Mouse (Mus musculus): ENCODE measurements at regions not wholly inside any gene's neighbourhood (a gene's known extent, or its start where the extent isn't known, plus 50 kb on each side); places are given as distances from the start of the nearest gene placed in this dataset.
A peak's percentile ranks its signal among the peaks of the same experiment; 100 is the strongest.

GRCm38 (mm10) chr13:59910179-59911071 is 87.5 kb upstream of the Tut7 start:
- no peak for DNase-seq

- DNase-seq: no peak
These were observed 86.5 kb upstream of the Tut7 start for GRCm38 (mm10) chr13:59909400-59909799.

GRCm38 (mm10) chr13:59908786-59909185 is 85.8 kb upstream of the Tut7 start:
- no peak for DNase-seq

GRCm38 (mm10) chr13:59905488-59905887 is 82.5 kb upstream of the Tut7 start:
- DNase-seq: no peak

DNA sequence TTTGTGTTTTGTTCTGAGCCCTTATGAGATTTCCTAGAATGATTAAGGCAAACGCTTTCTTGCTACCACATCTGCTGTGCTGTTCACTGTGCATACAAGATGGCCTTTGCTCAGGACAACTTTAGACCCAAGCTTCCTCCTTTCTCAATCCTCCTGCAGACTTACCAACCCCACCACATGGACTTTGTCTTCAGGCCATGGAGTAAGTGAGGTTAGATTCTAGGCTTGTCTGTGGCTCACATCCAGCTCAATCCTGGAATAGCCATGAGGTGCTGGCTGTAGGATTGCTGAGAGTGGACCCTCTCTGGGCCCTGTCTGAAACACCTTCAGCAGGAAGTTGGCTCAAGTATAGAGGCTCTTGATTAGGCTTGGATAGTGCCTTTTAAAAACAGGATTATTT is 81.5 kb upstream of the Tut7 start:
- DNase-seq: no peak

- DNase-seq: no peak
These were observed 76.6 kb upstream of the Tut7 start for GRCm38 (mm10) chr13:59899521-59899920.

DNA sequence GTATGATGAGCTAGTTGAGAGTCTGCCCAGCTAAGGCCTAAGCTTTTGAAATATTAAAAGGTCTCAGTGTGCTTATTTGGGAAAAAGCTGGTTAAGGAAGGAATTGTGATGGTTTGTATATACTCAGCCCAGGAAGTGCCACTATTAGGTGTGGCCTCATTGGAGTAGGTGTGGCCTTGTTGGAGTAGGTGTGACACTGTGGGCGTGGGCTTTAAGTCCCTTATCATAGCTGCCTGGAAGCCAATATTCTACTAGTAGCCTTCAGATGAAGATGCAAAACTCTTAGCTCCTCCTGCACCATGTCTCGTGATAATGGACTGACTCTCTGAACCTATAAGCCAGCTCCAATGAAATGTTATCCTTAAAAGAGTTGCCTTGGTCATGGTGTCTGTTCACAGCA is 72.8 kb upstream of the Tut7 start:
- no peak for DNase-seq

DNA sequence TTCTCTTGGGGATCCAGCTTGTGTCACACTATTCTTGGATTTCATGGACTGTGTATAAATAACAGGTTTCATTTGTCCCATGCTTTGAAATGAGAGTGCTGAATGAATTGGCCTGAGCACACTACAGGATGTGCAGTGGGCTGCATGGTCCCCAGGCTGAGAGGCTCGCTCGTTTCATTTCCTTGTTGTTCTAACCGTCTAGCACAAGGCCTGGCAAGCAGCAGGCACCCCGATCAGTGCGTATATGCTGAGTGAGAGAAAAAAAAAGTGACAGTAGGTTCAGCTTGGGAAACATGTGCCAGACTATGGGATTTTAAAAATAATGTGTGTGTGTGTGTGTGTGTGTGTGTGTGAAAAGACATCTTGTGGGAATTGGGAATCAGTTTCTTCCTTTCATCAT is 71.1 kb upstream of the Tut7 start:
- DNase-seq: no peak

GRCm38 (mm10) chr13:59892961-59893360 is 70.0 kb upstream of the Tut7 start:
- no peak for DNase-seq

- no peak for DNase-seq
These were observed 69.4 kb upstream of the Tut7 start for GRCm38 (mm10) chr13:59892340-59892739.

GRCm38 (mm10) chr13:59891737-59892136 is 68.8 kb upstream of the Tut7 start:
- DNase-seq: no peak

DNA sequence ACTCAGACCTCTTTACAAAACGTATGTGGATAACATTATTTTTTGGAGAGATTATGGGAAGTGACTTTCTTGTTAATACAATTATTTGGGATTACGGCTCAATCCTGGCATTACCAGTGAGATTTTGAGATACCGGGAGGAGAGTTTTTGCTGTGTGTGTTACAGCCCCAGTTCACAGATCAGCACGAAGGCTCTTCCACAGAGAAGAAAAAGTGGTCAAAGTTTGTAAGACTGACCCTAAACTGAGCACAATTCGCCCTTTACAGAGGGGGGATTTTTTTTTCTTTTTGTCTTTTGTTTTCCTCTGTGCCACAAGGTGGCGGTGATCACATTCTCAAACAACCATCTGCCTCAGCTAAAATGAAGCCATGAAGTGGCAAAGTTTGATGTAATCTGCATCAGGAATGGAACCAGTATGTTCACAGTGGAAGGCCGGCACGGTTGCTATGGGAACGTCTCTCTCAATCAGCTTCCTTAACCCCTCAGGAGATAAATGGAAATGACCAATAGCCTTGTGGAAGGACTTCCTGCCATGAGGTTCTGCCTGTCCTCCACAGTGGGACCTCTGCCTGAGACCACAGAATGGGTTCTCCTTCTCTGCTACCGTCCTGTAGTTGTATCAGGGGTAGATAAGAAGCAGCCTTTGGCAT is 66.6 kb upstream of the Tut7 start:
- DNase-seq: peak; percentile 54 to 60

- no peak for DNase-seq
These were observed 65.4 kb upstream of the Tut7 start for GRCm38 (mm10) chr13:59888038-59889016.

DNA sequence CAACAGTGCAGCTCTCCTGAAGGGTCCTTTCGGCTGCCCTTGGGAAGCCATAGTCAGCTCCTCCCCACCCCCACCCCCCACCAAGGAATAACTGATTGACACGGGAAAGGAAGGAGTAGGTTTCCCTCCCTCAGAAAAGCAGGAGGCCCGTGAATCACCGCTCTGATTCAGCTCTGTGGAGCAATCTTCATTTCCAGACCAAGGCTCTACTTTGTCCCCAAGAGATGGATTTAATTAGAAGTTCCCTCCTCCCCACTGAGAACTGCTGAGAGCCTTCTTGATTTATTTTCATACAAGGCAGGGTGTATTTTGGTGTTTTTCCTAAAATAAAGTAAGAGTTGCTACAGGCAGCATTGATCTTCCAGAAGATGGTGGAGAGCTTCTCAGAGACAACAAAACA is 64.4 kb upstream of the Tut7 start:
- no peak for DNase-seq

- no peak for DNase-seq
These were observed 63.6 kb upstream of the Tut7 start for GRCm38 (mm10) chr13:59886572-59886971.

DNA sequence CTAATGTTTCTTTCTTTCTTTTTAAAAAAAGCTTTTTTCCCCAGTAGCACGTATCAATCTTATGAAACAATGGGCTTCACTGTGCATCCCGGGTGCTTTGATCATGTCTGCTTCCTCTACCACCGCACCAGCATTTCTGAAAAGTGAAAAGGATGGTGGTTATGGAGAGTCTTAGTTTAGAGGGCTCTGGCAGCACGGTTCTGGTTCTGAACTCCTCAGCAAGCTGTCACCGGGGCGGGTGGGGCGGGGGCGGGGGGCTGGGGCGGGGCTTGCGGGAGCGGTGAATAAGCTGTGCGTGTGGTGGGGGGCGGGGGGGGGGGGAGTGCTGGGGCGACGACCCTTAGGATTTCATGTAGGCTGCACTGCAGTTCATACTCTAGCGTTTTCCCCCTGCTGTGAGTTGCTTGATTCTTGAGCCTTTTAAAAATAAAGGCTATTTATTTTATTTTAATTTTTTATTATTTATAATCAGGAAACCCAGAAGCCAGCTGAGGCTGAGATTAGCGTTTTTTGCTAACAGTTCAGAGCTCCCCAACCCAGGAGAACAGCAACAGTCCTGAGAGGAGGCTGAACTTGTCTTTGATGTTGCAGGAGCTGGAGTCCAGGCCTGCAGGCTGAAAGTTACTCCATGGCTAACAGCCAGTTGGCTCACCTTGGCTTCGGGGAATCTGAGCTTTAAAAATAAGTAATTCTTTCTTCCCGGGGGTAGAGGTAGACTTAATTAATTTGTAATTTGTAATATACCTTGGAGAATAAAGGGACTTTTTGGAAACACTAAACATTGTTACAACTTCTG is 59.2 kb upstream of the Tut7 start:
- DNase-seq: no peak

DNA sequence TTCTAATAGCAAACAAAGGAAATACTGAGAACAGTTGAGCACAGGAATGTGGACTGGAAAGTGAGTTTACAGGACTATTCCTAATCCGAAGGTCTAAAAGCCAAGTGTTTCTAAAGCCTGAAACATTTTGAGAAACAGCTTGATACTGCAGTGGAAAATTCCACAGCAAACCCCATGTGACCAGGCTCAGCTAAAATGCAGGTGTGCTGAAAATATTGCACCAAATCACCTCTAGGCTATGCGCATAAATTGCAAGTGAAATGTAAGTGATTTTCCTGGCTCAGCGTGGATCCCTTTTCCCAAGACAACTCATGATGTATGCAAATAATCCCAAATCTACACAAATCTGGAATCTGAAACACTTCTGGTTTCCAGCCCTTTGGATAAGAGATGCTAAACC is 57.1 kb upstream of the Tut7 start:
- no peak for DNase-seq

DNA sequence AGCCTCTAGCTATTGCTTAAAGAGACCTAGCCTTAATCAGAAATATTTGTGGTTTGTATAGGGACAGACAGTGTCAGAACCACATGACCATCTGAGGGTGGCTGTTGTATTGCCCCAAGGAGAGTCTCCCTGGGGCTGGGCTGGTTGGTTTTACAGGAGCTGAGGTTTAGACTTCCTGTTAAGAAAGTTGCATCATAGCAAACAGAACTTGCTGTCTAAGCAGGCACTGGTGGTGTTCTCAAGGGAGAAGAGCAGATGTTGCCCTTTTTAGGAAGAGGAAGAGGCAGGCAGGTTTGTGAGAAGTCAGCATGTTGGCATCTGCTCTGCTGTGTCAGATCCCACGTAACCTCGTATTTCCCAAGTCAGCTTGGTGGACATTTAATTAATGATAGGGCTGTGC is 52.7 kb upstream of the Tut7 start:
- no peak for DNase-seq

DNA sequence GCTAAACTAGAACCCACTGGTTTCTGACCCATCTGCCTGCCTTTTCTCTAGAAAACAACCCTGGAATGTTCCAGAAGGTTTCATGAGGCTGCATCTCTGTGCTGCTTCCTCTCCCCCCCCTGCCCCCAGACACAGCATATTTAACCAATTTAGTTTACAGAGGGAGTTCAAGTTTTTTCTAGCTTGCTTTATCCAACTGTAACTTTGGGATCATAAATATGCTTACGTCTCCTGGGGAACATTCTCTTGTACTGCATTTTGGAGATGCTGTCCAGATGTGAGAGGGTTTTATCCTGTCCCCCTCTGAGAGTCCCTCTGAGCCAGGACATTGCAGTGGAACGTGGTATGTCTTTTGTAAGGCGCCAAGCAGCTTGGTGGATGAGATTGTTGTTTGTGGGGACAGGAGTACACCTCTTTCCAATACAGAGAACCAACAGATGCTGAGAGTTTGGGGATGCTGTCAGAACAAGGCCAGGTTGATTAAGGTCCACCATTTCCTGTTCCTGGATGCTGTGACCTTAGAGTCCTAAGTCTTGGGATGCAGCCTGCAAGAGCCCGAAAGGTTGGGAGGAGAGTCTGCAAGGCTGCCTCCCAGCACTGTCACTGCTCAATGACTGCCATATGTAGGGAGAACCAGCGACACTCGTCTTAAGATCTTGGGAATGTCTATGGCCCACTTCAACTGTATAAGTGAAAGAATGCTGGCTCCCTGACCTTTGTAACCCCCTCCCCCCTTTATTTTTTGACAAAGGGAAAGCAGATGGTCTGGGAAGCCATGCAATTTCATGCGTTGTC is 51.4 kb upstream of the Tut7 start:
- no peak for DNase-seq

All from cerebellum, postnatal 14 days (tissue).